Mouse (Mus musculus) midbrain, embryonic 14.5 days (tissue): Measurements from ENCODE around the gene Sergef. TPM values are rescaled to one million over a fixed set of nuclear protein-coding genes. Genes with fewer than 3 reads are reported as not detected.

Experiments
- ATAC-seq: fragments of 200-750 bp; cut with Nextera tagmentation; 2 replicates; pipeline ENCODE4 v1.8.0; 2017; ENCODE audit warnings: moderate number of reproducible peaks, moderate library complexity; ENCODE audit not compliant: low FRiP score, low TSS enrichment
- DNase-seq: peaks from one replicate; pipeline ENCODE4 v3.0.0-alpha.2; 2015
- H3K27ac ChIP-seq: fragments of 300-500 bp; sonication (generic); replicated peaks from 2 replicates; pipeline ENCODE4 v1.5.1; 2014; ENCODE audit warnings: mild to moderate bottlenecking, low read depth, low read length, moderate library complexity
- H3K27me3 ChIP-seq: fragments of 300-500 bp; sonication (generic); 2 replicates; pipeline ENCODE4 v1.6.1; 2014; ENCODE audit warnings: low read length, control low read depth, mixed read lengths; ENCODE audit not compliant: control insufficient read depth, insufficient read depth
- H3K36me3 ChIP-seq: fragments of 300-500 bp; sonication (generic); 2 replicates; pipeline ENCODE4 v1.6.1; 2014; ENCODE audit warnings: low read length, control low read depth; ENCODE audit not compliant: control insufficient read depth, insufficient read depth
- H3K4me1 ChIP-seq: fragments of 300-500 bp; sonication (generic); 2 replicates; pipeline ENCODE4 v1.6.1; 2014; ENCODE audit warnings: mild to moderate bottlenecking, antibody characterized with exemption, low read length, control low read depth; ENCODE audit not compliant: control insufficient read depth, insufficient read depth
- H3K4me2 ChIP-seq: fragments of 300-500 bp; sonication (generic); 2 replicates; pipeline ENCODE4 v1.6.1; 2014; ENCODE audit warnings: mild to moderate bottlenecking, low read length, moderate library complexity
- H3K4me3 ChIP-seq: fragments of 300-500 bp; sonication (generic); replicated peaks from 2 replicates; pipeline ENCODE4 v1.5.1; 2014; ENCODE audit warnings: low read depth, low read length
- H3K9ac ChIP-seq: fragments of 300-500 bp; sonication (generic); replicated peaks from 2 replicates; pipeline ENCODE4 v1.6.1; 2014; ENCODE audit warnings: mild to moderate bottlenecking, low read length, moderate library complexity
- H3K9me3 ChIP-seq: fragments of 300-500 bp; sonication (generic); 2 replicates; pipeline ENCODE4 v1.6.1; 2016; ENCODE audit warnings: low read length, control low read depth, mixed read lengths; ENCODE audit not compliant: control insufficient read depth
- WGBS: fragments of 180-500 bp; shearing (Covaris S2); extraction: QIAGEN DNeasy Blood & Tissue Kit; methylation state at CpG from one replicate; pipeline ENCODE4 v1.1.7; 2014; 5-methylcytosine and 5-hydroxymethylcytosine counted together
- polyA plus RNA-seq: library from polyadenylated mRNA; unstranded; fragments of >200 nt; fragmentation: Nextera tagmentation; extraction: Ambion mirVana; gene quantifications from 2 replicates; pipeline ENCODE4 v1.2.1, GENCODE M21; 2014

The Sergef gene
- polyA plus RNA-seq, 1 experiment from 2014 or later, result 31.1 TPM

DNA sequence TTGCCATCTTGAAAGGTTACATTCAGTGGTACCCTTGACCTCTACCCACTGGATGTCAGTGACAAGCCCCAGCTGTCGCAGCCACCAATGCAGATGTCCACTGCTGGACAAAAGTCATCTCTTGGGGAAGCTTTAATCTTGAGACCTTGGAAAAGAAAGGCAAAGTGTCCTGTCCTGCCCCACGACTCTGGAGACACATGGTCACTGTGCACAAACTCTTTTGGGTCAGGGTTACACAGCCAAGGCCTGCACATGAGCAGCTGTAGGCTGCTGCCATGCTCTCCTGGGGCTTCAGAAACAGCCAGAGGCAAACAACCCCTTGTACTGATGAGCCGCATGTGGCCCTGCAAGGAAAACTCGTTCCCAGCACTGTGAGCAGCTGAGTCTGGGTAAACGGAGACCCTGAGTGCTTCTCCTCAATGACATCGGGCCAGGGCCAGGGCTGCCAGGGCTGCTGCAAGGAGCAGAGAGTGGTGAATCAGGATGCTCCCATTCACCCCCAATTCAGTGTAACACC is 27.1 kb downstream of the Sergef start:
- Histone ChIP-seq H3K4me3 (no peak overlapping the region), H3K9me3 (no peaks in the 10 kb centered on the region), H3K36me3 (peaks cover 34% of the 10 kb centered on the region), H3K4me1 (no peaks in the 10 kb centered on the region), H3K4me2 (no peak overlapping the region), H3K9ac (no peak overlapping the region), H3K27me3 (no peaks in the 10 kb centered on the region), H3K27ac (no peak overlapping the region)
- 84% methylated on average over 6 of the region's 6 CpGs for WGBS
- DNase-seq, result no peak
- ATAC-seq, result no peak

DNA sequence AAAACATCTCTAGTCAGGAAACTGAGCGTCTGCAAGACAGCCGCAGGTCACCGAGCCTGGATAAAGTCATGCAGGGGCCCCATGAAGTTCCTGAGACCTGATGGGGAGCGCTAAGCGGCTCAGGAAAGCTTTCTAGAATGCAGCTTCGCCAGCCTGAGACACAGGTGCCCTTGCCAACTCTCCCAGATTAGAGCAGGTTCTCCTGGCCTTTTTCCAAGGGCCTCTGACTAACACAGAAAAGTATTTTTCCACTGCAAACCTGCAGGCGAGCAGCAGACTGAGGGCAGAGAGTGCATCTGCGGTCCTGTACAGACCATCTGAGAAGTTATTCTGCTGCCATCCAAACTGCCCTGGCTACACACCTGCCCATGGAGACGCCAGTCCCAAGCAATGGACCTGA is 27.6 kb downstream of the Sergef start:
- no peaks in the 10 kb centered on the region for H3K9me3 ChIP-seq
- H3K4me2 ChIP-seq, result no peak overlapping the region
- DNase-seq (no peak), ATAC-seq (no peak)
- H3K27ac ChIP-seq, result no peak overlapping the region
- H3K4me1 ChIP-seq, result no peaks in the 10 kb centered on the region
- H3K4me3 ChIP-seq, result no peak overlapping the region
- H3K27me3 ChIP-seq, result no peaks in the 10 kb centered on the region
- H3K9ac ChIP-seq, result no peak overlapping the region
- WGBS, result 87% methylated on average over 9 of the region's 9 CpGs
- H3K36me3 ChIP-seq, result peaks cover 34% of the 10 kb centered on the region

DNA sequence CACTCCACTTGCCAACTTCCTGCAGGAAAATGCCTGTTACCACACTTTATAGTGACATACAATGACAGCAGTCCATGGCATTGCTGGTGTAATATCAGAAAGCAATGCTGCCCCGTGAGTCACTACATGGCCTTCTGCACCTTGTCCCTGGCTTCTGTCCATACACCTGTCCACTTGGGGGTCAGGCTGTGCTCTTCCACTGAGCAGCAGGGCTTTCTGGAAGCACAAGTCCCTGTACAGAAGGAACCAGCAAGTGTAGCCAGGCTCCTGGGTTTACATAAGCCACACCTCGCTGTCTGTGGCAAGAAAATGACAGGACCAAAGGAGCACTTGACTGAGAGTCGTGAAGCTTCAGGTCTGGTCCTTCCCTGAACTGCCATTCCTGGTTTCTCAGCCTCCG is 30.3 kb downstream of the Sergef start:
- WGBS, result 96% methylated on average over 4 of the region's 4 CpGs
- Histone ChIP-seq H3K27me3 (no peaks in the 10 kb centered on the region), H3K4me2 (no peak overlapping the region), H3K4me1 (no peaks in the 10 kb centered on the region), H3K9ac (no peak overlapping the region), H3K36me3 (peaks cover 31% of the 10 kb centered on the region), H3K27ac (no peak overlapping the region), H3K4me3 (no peak overlapping the region), H3K9me3 (no peaks in the 10 kb centered on the region)
- DNase-seq (no peak), ATAC-seq (no peak)

DNA sequence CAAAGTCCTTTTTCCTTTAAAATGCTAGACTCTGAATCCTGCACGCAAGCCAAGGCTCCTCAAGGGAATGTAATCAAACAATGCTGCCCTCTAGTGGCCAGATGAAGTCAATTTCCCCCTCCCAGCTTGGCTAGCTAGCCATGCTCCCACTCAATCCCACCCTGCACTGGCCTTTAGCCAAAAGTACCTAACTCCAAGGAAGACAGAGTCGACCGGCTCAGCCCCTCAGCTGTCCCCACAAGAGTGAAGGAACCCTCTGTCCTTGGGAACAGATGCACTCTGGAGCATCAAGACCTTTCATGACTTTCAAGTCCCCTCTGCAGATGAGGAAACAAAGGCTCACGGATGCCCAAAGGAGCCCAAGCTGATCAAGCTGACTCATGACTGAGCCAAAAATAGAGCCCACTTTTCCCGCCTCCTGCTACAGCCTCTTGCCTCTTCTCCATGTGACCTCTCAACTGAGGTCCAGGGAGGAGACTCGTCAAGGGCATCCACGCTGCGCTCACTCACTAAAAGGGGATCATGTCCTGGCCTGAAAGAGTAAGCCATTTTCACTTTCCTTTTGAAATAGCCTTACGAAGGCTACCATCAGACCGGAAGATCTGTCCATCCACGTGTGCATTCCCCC is 32.1 kb downstream of the Sergef start:
- Histone ChIP-seq H3K36me3 (peaks cover 21% of the 10 kb centered on the region; the same call in 1 of the 2 replicates), H3K27ac (no peak overlapping the region), H3K27me3 (no peaks in the 10 kb centered on the region), H3K4me2 (no peak overlapping the region), H3K9ac (no peak overlapping the region), H3K9me3 (no peaks in the 10 kb centered on the region), H3K4me1 (no peaks in the 10 kb centered on the region), H3K4me3 (no peak overlapping the region)
- ATAC-seq (peak; percentile 38; the same call in 1 of the 2 replicates), DNase-seq (peak; percentile 94)
- WGBS, result 60% methylated on average over 11 of the region's 11 CpGs

DNA sequence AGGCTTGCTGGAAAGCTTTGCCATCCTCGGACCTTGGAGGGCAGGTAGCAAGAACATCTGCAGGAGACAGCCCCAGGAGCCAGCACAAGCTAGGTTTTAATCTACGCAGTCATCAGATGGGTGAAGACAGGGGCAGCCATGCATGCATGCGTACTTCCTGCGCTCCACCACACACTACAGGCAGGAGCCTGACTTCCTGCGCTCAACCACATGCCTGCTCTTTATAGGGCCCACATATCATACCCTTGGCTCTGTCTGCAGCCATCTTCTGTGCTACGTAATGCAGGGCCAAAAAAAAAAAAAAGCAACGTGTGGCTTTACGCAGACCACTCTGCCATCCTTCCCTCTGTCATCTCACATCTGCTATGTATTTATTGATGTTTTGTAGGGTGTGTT is 32.6 kb downstream of the Sergef start:
- peak; percentile 26; the same call in 1 of the 2 replicates for ATAC-seq
- Histone ChIP-seq H3K9ac (no peak overlapping the region), H3K27ac (no peak overlapping the region), H3K27me3 (no peaks in the 10 kb centered on the region), H3K4me3 (no peak overlapping the region), H3K4me2 (no peak overlapping the region), H3K4me1 (no peaks in the 10 kb centered on the region), H3K36me3 (0 out of 2 replicates have a peak, but pooled peaks cover 16% of the 10 kb centered on the region), H3K9me3 (no peaks in the 10 kb centered on the region)
- 65% methylated on average over 8 of the region's 8 CpGs for whole genome bisulfite sequencing
- no peak for DNase-seq

DNA sequence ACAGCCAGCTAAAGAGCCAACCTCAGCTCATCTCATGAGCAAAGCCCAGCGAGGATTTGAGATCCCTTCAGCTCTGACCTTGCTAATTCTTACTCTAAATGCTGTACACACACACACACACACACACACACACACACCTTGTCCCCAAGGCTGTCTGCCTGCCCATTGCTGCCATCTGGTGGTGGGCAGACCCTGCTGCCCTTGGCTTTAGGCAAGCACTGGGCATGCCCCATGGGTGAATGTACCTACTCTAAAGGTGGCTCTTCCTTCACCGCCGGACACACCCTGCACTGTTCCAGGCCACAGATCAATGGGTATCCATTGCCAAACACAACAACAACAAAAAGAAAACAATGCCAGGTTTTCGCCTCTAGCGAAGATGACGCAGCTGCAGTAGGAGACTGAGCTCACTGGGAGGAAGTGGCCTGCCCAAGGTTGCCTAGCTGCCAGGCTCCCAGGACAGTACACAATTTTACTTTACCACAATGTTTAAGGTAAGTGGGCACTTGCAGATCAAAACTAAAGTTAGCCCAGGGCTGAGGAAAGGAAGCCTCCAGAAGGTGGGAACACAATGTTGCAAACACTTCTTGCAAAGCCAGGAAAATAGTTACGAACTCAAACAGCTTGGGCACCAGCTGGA is 33.1 kb downstream of the Sergef start:
- 77% methylated on average over 7 of the region's 7 CpGs for WGBS
- Histone ChIP-seq H3K9ac (no peak overlapping the region), H3K4me1 (peaks cover 3% of the 10 kb centered on the region; the same call in 1 of the 2 replicates), H3K27me3 (no peaks in the 10 kb centered on the region), H3K4me3 (no peak overlapping the region), H3K9me3 (no peaks in the 10 kb centered on the region), H3K27ac (no peak overlapping the region), H3K4me2 (no peak overlapping the region), H3K36me3 (0 out of 2 replicates have a peak, but pooled peaks cover 16% of the 10 kb centered on the region)
- DNase-seq, result peak; percentile 89
- peak; percentile 58; the same call in 1 of the 2 replicates for ATAC-seq

DNA sequence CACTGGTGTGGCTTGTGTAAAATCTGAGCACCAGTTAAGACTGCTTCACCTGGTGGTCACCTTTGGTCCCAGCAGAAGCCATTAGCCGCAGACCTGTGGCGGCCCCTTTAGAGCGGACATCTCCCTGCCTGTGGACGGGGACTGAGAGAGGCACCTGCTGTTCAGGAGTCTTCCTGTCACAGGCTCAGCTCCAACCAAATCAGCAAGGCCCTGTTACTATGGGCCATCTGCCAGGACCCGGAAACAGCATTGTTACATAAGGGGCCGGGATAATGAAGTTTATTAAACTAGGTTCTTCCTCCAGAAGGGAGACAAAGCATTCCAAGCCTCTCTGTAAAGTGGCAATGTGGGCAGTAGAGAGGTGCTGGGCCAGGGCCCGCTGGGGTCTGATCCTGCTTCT is 36.6 kb downstream of the Sergef start:
- Histone ChIP-seq H3K4me1 (peaks cover 13% of the 10 kb centered on the region; the same call in 1 of the 2 replicates), H3K27me3 (no peaks in the 10 kb centered on the region), H3K4me3 (no peak overlapping the region), H3K36me3 (0 out of 2 replicates have a peak, but pooled peaks cover 8% of the 10 kb centered on the region), H3K9me3 (no peaks in the 10 kb centered on the region), H3K27ac (0 out of 2 replicates have a peak overlapping the region, but pooled peaks have one; percentile 62), H3K9ac (no peak overlapping the region), H3K4me2 (no peak overlapping the region)
- 79% methylated on average over 7 of the region's 7 CpGs for WGBS
- DNase-seq (no peak), ATAC-seq (no peak)

DNA sequence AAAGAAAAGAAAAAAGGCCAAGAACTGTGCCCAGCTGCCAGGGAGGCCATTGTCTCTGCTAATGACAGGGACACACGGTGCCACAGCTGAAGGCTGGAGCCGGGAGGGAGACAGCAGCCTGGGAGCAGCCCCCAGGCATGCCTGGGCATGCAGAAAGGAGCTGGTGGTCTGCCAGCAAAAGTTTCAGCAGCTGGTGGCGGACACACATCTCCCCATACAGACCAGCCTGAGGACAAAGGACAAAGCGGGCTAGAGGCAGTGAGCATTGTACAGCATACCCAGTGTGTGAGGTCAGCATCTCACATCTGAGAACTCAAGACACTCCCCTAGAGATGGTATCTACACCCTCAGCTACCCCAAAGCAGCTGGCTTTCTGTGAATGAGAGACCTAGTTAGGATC is 37.5 kb downstream of the Sergef start:
- no peak overlapping the region for H3K4me3 ChIP-seq
- 31% methylated on average over 4 of the region's 4 CpGs for WGBS
- no peaks in the 10 kb centered on the region for H3K27me3 ChIP-seq
- H3K9ac ChIP-seq, result no peak overlapping the region
- H3K9me3 ChIP-seq, result no peaks in the 10 kb centered on the region
- peak; percentile 57 for ATAC-seq
- DNase-seq, result peak; percentile 65
- H3K27ac ChIP-seq, result peak overlapping the region; percentile 62; the same call in 1 of the 2 replicates
- H3K36me3 ChIP-seq, result 0 out of 2 replicates have a peak, but pooled peaks cover 8% of the 10 kb centered on the region
- peaks cover 13% of the 10 kb centered on the region; the same call in 1 of the 2 replicates for H3K4me1 ChIP-seq
- H3K4me2 ChIP-seq, result no peak overlapping the region
